Mouse (Mus musculus): ENCODE measurements around the gene Ralgps1. TPM values are rescaled to one million over a fixed set of nuclear protein-coding genes. Genes with fewer than 3 reads are reported as not detected.
A peak's percentile ranks its signal among the peaks of the same experiment; 100 is the strongest.

Ralgps1 gene
- polyA plus RNA-seq, 1 experiment from 2014 or later = 7.9 TPM

DNA sequence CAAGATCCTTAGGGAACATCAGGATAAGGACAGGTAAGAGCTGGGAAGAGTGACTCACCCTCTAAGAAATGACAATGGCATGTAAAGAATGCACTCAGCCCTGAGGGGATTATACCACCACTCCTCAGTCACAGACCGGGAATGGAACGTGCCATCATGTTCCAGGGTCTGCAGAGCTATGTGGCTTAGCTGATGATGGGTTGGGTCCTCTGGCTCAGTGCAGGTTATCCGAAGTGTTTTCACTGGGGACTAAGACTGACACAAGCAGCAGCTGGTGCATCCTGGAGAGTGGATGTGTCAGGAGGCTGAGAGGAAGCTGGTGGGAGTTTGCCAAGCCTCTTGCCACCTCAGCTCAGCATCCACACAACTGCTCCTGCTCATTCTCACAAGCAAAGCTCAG lies 50.7 kb downstream of the Ralgps1 start:
- Histone ChIP-seq H3K9me3 (ENCODE audit: control insufficient read depth, low read length) (no peaks in the 10 kb centered on the region), H3K27ac (ENCODE audit: low read depth, low read length) (no peak overlapping the region), H3K9ac (ENCODE audit: low read depth, low read length) (no peak overlapping the region), H3K27me3 (ENCODE audit: control insufficient read depth, insufficient read depth, low read length) (no peaks in the 10 kb centered on the region), H3K4me3 (ENCODE audit: low read length) (no peak overlapping the region), H3K4me1 (ENCODE audit: control insufficient read depth, insufficient read depth, low read length) (no peaks in the 10 kb centered on the region), H3K36me3 (ENCODE audit: control insufficient read depth, insufficient read depth, low read length) (no peaks in the 10 kb centered on the region), H3K4me2 (replicated peaks; ENCODE audit: low read depth, low read length) (no peak overlapping the region)
- whole genome bisulfite sequencing = 68% methylated on average over 3 of the region's 3 CpGs
- ATAC-seq (ENCODE audit: low FRiP score, low TSS enrichment) = no peak

DNA sequence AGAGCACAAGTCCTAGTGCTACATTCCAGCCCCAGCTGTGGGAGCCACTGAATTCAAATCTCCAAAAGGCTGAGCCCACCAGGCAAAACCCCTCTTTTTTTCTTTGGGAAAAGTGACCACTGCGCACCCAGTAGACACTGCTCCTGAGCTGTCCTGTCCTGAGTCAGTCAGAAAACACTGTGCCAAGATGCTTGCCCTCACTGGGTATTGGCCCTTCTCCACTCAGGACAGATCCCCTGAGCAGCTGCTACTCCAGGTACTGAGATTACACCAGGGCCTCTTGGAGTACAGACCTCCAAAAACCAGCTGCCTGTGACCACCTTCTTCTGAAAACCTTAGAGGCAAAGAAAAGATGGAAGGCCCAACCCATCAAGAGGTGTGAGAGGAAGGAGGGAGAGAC lies 51.4 kb downstream of the Ralgps1 start:
- WGBS = 87% methylated on average over 1 of the region's 1 CpGs
- H3K9me3 ChIP-seq (ENCODE audit: control insufficient read depth, low read length) = no peaks in the 10 kb centered on the region
- no peaks in the 10 kb centered on the region for H3K27me3 ChIP-seq (ENCODE audit: control insufficient read depth, insufficient read depth, low read length)
- H3K4me3 ChIP-seq (ENCODE audit: low read length) = no peak overlapping the region
- no peak for ATAC-seq (ENCODE audit: low FRiP score, low TSS enrichment)
- no peaks in the 10 kb centered on the region for H3K4me1 ChIP-seq (ENCODE audit: control insufficient read depth, insufficient read depth, low read length)
- no peak overlapping the region for H3K27ac ChIP-seq (ENCODE audit: low read depth, low read length)
- no peak overlapping the region for H3K4me2 ChIP-seq (replicated peaks; ENCODE audit: low read depth, low read length)
- no peak overlapping the region for H3K9ac ChIP-seq (ENCODE audit: low read depth, low read length)
- no peaks in the 10 kb centered on the region for H3K36me3 ChIP-seq (ENCODE audit: control insufficient read depth, insufficient read depth, low read length)

DNA sequence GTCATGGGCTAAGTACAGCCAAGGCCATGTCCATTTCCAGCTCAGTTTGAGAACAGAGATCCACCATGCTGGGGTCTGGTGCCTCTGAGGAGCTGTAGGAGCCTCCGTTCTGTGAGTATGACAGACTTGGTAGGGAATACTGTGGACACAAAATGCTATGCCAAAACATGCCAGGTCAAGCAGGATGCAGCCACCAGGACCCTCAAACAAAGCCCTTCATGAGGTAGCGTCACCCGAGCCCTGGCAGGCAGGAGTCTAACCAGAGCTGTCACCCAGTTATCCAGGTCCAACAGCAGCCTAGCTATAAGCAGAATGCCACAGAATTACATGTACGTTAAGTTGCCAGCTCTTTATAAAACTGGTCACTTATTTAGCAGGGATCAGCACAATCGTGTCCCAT lies 51.8 kb downstream of the Ralgps1 start:
- H3K27ac ChIP-seq (ENCODE audit: low read depth, low read length) = no peak overlapping the region
- no peak overlapping the region for H3K4me3 ChIP-seq (ENCODE audit: low read length)
- no peaks in the 10 kb centered on the region for H3K27me3 ChIP-seq (ENCODE audit: control insufficient read depth, insufficient read depth, low read length)
- ATAC-seq (ENCODE audit: low FRiP score, low TSS enrichment) = no peak
- H3K36me3 ChIP-seq (ENCODE audit: control insufficient read depth, insufficient read depth, low read length) = no peaks in the 10 kb centered on the region
- no peak overlapping the region for H3K4me2 ChIP-seq (replicated peaks; ENCODE audit: low read depth, low read length)
- no peak overlapping the region for H3K9ac ChIP-seq (ENCODE audit: low read depth, low read length)
- no peaks in the 10 kb centered on the region for H3K9me3 ChIP-seq (ENCODE audit: control insufficient read depth, low read length)
- H3K4me1 ChIP-seq (ENCODE audit: control insufficient read depth, insufficient read depth, low read length) = no peaks in the 10 kb centered on the region
- 86% methylated on average over 5 of the region's 5 CpGs for WGBS

DNA sequence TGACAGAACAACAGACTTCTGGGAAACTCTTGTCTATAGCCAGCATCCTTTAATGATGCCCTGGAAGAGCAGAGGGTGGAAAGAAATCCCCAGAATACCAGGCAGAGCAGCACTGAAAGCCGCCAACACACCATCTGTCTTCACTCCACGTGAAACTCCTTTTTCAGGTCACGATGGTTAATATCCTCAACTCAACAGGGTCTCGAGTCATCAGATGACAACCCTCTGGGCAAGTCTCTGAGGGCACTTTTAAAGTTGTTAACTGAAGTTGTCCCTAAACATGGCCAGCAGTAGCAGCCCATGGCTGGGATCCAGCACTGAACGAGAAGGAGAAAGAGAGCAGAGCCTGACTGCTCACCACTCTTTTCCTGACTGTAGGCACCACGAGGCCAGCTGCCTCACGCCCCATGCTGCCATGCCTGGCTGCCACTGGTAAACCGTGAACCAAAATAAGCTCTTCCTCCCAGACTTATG lies 52.8 kb downstream of the Ralgps1 start:
- Histone ChIP-seq H3K4me2 (replicated peaks; ENCODE audit: low read depth, low read length) (no peak overlapping the region), H3K9me3 (ENCODE audit: control insufficient read depth, low read length) (no peaks in the 10 kb centered on the region), H3K9ac (ENCODE audit: low read depth, low read length) (no peak overlapping the region), H3K27me3 (ENCODE audit: control insufficient read depth, insufficient read depth, low read length) (no peaks in the 10 kb centered on the region), H3K4me3 (ENCODE audit: low read length) (no peak overlapping the region), H3K27ac (ENCODE audit: low read depth, low read length) (no peak overlapping the region), H3K4me1 (ENCODE audit: control insufficient read depth, insufficient read depth, low read length) (no peaks in the 10 kb centered on the region), H3K36me3 (ENCODE audit: control insufficient read depth, insufficient read depth, low read length) (no peaks in the 10 kb centered on the region)
- 58% methylated on average over 8 of the region's 8 CpGs for WGBS
- ATAC-seq (ENCODE audit: low FRiP score, low TSS enrichment) = no peak

DNA sequence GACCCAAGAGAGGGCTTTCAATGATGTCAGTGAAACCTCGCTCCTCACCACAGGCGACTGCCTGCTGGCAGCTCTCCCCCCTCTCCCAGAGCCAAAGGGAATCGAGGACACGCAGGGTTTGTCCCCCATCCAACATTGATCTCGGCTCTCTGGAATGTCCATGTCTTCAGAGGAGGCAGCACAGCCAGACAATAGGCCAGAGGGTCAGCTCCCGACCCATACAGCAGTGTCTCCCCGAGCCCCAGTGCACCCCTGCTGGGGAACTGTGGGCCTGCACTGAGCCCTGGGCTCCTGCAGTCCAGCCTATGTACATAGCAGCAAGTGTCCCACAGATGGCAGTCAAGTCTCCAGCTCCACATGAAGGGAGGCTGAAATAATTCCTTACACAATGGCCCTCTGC lies 54.8 kb downstream of the Ralgps1 start:
- peak; percentile 89 for ATAC-seq (ENCODE audit: low FRiP score, low TSS enrichment)
- Histone ChIP-seq H3K27me3 (ENCODE audit: control insufficient read depth, insufficient read depth, low read length) (no peaks in the 10 kb centered on the region), H3K4me1 (ENCODE audit: control insufficient read depth, insufficient read depth, low read length) (no peaks in the 10 kb centered on the region), H3K27ac (ENCODE audit: low read depth, low read length) (no peak overlapping the region), H3K9ac (ENCODE audit: low read depth, low read length) (no peak overlapping the region), H3K4me2 (replicated peaks; ENCODE audit: low read depth, low read length) (no peak overlapping the region), H3K36me3 (ENCODE audit: control insufficient read depth, insufficient read depth, low read length) (no peaks in the 10 kb centered on the region), H3K4me3 (ENCODE audit: low read length) (no peak overlapping the region), H3K9me3 (ENCODE audit: control insufficient read depth, low read length) (no peaks in the 10 kb centered on the region)
- 38% methylated on average over 7 of the region's 7 CpGs for WGBS

DNA sequence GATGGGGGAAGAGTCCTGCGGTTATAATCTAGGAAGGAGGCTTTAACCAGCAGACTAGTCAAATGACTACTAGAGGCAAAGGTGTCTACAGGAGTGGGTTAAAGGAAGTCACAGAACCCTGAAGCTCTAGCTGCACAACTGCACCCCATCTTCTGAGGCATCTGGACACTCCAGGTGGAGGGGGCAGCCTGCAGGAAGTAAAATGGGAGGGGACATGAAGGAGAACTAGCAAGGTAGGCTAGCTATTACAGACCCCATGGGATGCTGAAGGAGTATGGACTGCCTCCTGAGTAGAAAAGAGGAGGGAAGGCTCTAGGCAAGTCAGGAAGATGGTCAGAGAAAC lies 55.3 kb downstream of the Ralgps1 start:
- 96% methylated on average over 1 of the region's 1 CpGs for WGBS
- H3K36me3 ChIP-seq (ENCODE audit: control insufficient read depth, insufficient read depth, low read length) = no peaks in the 10 kb centered on the region
- ATAC-seq (ENCODE audit: low FRiP score, low TSS enrichment) = no peak
- no peak overlapping the region for H3K4me2 ChIP-seq (replicated peaks; ENCODE audit: low read depth, low read length)
- no peaks in the 10 kb centered on the region for H3K9me3 ChIP-seq (ENCODE audit: control insufficient read depth, low read length)
- H3K4me3 ChIP-seq (ENCODE audit: low read length) = no peak overlapping the region
- H3K27ac ChIP-seq (ENCODE audit: low read depth, low read length) = no peak overlapping the region
- no peaks in the 10 kb centered on the region for H3K27me3 ChIP-seq (ENCODE audit: control insufficient read depth, insufficient read depth, low read length)
- no peak overlapping the region for H3K9ac ChIP-seq (ENCODE audit: low read depth, low read length)
- no peaks in the 10 kb centered on the region for H3K4me1 ChIP-seq (ENCODE audit: control insufficient read depth, insufficient read depth, low read length)

DNA sequence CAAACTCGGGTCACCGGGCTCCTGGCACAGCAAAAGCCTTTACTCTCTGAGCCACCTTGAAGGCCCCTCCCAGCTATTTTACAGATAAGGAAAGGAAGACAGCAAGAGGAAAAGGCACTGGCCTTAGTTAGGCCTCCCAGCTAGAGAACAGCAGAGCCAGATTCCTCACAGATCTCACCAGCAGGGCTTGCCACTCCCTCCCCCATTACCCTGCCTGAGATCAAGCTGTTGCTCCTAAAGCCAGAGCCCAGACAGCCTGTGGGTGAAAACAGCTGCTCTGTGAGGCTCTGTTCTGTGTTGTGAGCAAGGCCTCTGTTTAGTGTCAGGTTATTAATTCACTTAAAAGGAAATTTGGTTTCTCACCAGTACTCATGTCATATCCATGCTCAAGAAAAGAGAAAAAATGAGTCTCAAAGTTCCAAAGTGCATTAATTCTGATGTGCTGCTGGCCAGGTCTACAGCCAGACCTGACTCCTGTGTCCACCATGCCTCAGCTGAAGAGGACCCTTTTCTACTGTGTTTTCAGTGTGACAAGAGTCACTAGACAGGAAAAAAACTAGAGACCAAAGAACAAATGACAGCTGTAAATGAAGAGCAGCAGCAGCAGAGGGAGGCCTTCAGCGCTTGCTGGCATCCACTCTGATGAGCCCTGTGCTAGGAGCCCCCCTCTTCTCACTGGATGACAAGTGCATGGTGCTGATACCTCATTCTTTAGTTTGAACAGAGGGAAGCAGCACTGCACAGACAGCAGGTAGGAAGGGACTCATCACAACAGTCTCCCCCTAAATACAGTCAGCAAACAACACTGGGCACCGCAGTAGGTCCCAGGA lies 55.8 kb downstream of the Ralgps1 start:
- no peak overlapping the region for H3K4me3 ChIP-seq (ENCODE audit: low read length)
- no peak for ATAC-seq (ENCODE audit: low FRiP score, low TSS enrichment)
- no peaks in the 10 kb centered on the region for H3K36me3 ChIP-seq (ENCODE audit: control insufficient read depth, insufficient read depth, low read length)
- no peaks in the 10 kb centered on the region for H3K27me3 ChIP-seq (ENCODE audit: control insufficient read depth, insufficient read depth, low read length)
- H3K4me2 ChIP-seq (replicated peaks; ENCODE audit: low read depth, low read length) = no peak overlapping the region
- no peak overlapping the region for H3K9ac ChIP-seq (ENCODE audit: low read depth, low read length)
- WGBS = 81% methylated on average over 4 of the region's 4 CpGs
- no peaks in the 10 kb centered on the region for H3K9me3 ChIP-seq (ENCODE audit: control insufficient read depth, low read length)
- no peak overlapping the region for H3K27ac ChIP-seq (ENCODE audit: low read depth, low read length)
- H3K4me1 ChIP-seq (ENCODE audit: control insufficient read depth, insufficient read depth, low read length) = no peaks in the 10 kb centered on the region

DNA sequence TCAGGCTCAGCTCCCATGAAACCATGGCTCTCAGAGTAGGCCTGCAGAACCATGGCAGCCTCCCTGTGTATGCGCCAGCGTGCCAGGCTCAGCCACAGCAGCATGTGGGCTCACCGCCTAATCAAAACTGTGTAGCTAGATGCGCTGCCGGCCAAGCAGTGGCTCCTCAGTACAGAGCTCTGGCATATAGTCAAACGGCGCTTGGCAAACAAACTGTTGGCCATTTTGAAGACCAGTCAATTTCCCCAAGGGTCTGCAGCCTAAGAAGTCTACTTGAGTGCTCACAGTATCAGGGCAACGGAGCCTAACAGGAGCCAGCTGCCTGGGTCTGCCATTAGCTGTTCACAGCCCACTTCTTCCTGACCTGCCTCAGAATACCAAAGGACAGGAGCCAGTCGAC lies 61.9 kb downstream of the Ralgps1 start:
- Histone ChIP-seq H3K27me3 (ENCODE audit: control insufficient read depth, insufficient read depth, low read length) (no peaks in the 10 kb centered on the region), H3K4me3 (ENCODE audit: low read length) (no peak overlapping the region), H3K36me3 (ENCODE audit: control insufficient read depth, insufficient read depth, low read length) (no peaks in the 10 kb centered on the region), H3K27ac (ENCODE audit: low read depth, low read length) (no peak overlapping the region), H3K4me1 (ENCODE audit: control insufficient read depth, insufficient read depth, low read length) (no peaks in the 10 kb centered on the region), H3K4me2 (replicated peaks; ENCODE audit: low read depth, low read length) (no peak overlapping the region), H3K9me3 (ENCODE audit: control insufficient read depth, low read length) (no peaks in the 10 kb centered on the region), H3K9ac (ENCODE audit: low read depth, low read length) (no peak overlapping the region)
- ATAC-seq (ENCODE audit: low FRiP score, low TSS enrichment) = no peak
- WGBS = 88% methylated on average over 9 of the region's 9 CpGs

DNA sequence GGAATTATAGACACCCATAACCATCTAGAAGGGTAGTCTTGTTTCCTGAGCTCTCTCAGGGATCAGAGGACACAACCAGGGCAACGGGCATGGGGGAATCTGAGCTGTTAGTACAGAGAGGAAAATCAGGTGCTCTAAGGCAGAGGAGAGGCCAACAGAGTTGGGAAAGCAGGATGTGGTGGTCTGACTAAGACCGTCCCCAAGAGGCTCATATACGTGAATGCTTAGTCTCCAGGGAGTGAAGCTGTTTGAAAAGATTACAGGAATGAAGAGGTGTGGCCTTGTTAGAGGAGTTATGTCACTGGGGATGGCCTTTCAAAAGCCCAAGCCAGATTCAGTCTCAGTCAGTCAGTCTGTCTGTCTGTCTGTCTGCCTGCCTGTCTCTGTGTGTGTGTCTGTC lies 64.7 kb downstream of the Ralgps1 start:
- H3K27me3 ChIP-seq (ENCODE audit: control insufficient read depth, insufficient read depth, low read length) = no peaks in the 10 kb centered on the region
- 80% methylated on average over 3 of the region's 3 CpGs for WGBS
- H3K27ac ChIP-seq (ENCODE audit: low read depth, low read length) = no peak overlapping the region
- no peaks in the 10 kb centered on the region for H3K9me3 ChIP-seq (ENCODE audit: control insufficient read depth, low read length)
- no peak for ATAC-seq (ENCODE audit: low FRiP score, low TSS enrichment)
- H3K4me3 ChIP-seq (ENCODE audit: low read length) = no peak overlapping the region
- no peak overlapping the region for H3K9ac ChIP-seq (ENCODE audit: low read depth, low read length)
- H3K36me3 ChIP-seq (ENCODE audit: control insufficient read depth, insufficient read depth, low read length) = no peaks in the 10 kb centered on the region
- H3K4me1 ChIP-seq (ENCODE audit: control insufficient read depth, insufficient read depth, low read length) = no peaks in the 10 kb centered on the region
- H3K4me2 ChIP-seq (replicated peaks; ENCODE audit: low read depth, low read length) = no peak overlapping the region
